Mouse (Mus musculus): ENCODE measurements around the gene Arl2. TPM values are rescaled to one million over a fixed set of nuclear protein-coding genes. Genes with fewer than 3 reads are reported as not detected.
"Not testable (repeated sequence)": the region's sequence is repeated elsewhere in the genome, so short reads cannot be mapped to it uniquely, and the experiment has no call there.

Gene Arl2
- polyA plus RNA-seq, 1 experiment from 2014 or later: 71.5 TPM

GRCm38 (mm10) chr19:6140678-6141393 lies 512 bp downstream of the Arl2 start, which contains the start of gene Batf2:
Gene Batf2 (plus strand): TSS chr19:6140983.
- peak; percentile 92 for ATAC-seq
- Histone ChIP-seq H3K27ac (ENCODE audit: low read depth, low read length) (peak within 1 kb of the TSS; percentile 92), H3K4me2 (replicated peaks; ENCODE audit: low read depth) (peak within 1 kb of the TSS; percentile 97), H3K4me3 (ENCODE audit: low read depth, low read length) (peak within 1 kb of the TSS; percentile 81), H3K9me3 (ENCODE audit: control insufficient read depth) (no peaks in the 10 kb centered on the region), H3K9ac (ENCODE audit: low read depth, low read length) (peak within 1 kb of the TSS; percentile 76), H3K27me3 (replicated peaks; ENCODE audit: control insufficient read depth, insufficient read depth, low read length) (no peaks in the 10 kb centered on the region), H3K36me3 (ENCODE audit: control insufficient read depth, insufficient read depth) (peaks cover 15% of the 10 kb centered on the region), H3K4me1 (replicated peaks; ENCODE audit: control insufficient read depth, insufficient read depth, low read length) (0 out of 2 replicates have a peak, but pooled peaks cover 4% of the 10 kb centered on the region)
- peak; percentile 86 for TF ChIP-seq CTCF (IDR thresholded peaks at IDR 0.05; ENCODE audit: low read depth)
- whole genome bisulfite sequencing: under 1% methylated on average over 68 of the region's 68 CpGs

- Histone ChIP-seq H3K4me2 (replicated peaks; ENCODE audit: low read depth) (peak overlapping the region; percentile 97), H3K27ac (ENCODE audit: low read depth, low read length) (peak overlapping the region; percentile 92), H3K27me3 (replicated peaks; ENCODE audit: control insufficient read depth, insufficient read depth, low read length) (no peaks in the 10 kb centered on the region), H3K36me3 (ENCODE audit: control insufficient read depth, insufficient read depth) (peaks cover 15% of the 10 kb centered on the region), H3K4me3 (ENCODE audit: low read depth, low read length) (peak overlapping the region; percentile 81), H3K4me1 (replicated peaks; ENCODE audit: control insufficient read depth, insufficient read depth, low read length) (0 out of 2 replicates have a peak, but pooled peaks cover 4% of the 10 kb centered on the region), H3K9ac (ENCODE audit: low read depth, low read length) (peak overlapping the region; percentile 76), H3K9me3 (ENCODE audit: control insufficient read depth) (no peaks in the 10 kb centered on the region)
- ATAC-seq: peak; percentile 21; the same call in 1 of the 2 replicates
- WGBS: 2% methylated on average over 13 of the region's 16 CpGs
- TF ChIP-seq CTCF (IDR thresholded peaks at IDR 0.05; ENCODE audit: low read depth): no peak
Measured at GRCm38 (mm10) chr19:6140374-6140677, 1.0 kb downstream of the Arl2 start.

GRCm38 (mm10) chr19:6139701-6140100 lies 1.6 kb downstream of the Arl2 start:
- Histone ChIP-seq H3K4me1 (replicated peaks; ENCODE audit: control insufficient read depth, insufficient read depth, low read length) (0 out of 2 replicates have a peak, but pooled peaks cover 4% of the 10 kb centered on the region), H3K27ac (ENCODE audit: low read depth, low read length) (no peak overlapping the region), H3K27me3 (replicated peaks; ENCODE audit: control insufficient read depth, insufficient read depth, low read length) (no peaks in the 10 kb centered on the region), H3K4me3 (ENCODE audit: low read depth, low read length) (no peak overlapping the region), H3K4me2 (replicated peaks; ENCODE audit: low read depth) (peak overlapping the region; percentile 97; the same call in 1 of the 2 replicates), H3K36me3 (ENCODE audit: control insufficient read depth, insufficient read depth) (peaks cover 15% of the 10 kb centered on the region), H3K9me3 (ENCODE audit: control insufficient read depth) (no peaks in the 10 kb centered on the region), H3K9ac (ENCODE audit: low read depth, low read length) (0 out of 2 replicates have a peak overlapping the region, but pooled peaks have one; percentile 76)
- no peak for ATAC-seq
- TF ChIP-seq CTCF (IDR thresholded peaks at IDR 0.05; ENCODE audit: low read depth): no peak
- 94% methylated on average over 6 of the region's 6 CpGs for WGBS

GRCm38 (mm10) chr19:6136397-6136796 lies 5.0 kb downstream of the Arl2 start:
- no peak for TF ChIP-seq CTCF (IDR thresholded peaks at IDR 0.05; ENCODE audit: low read depth)
- H3K36me3 ChIP-seq (ENCODE audit: control insufficient read depth, insufficient read depth): peaks cover 15% of the 10 kb centered on the region
- no peak for ATAC-seq
- no peaks in the 10 kb centered on the region for H3K27me3 ChIP-seq (replicated peaks; ENCODE audit: control insufficient read depth, insufficient read depth, low read length)
- no peak overlapping the region for H3K4me3 ChIP-seq (ENCODE audit: low read depth, low read length)
- H3K9ac ChIP-seq (ENCODE audit: low read depth, low read length): no peak overlapping the region
- H3K27ac ChIP-seq (ENCODE audit: low read depth, low read length): no peak overlapping the region
- no peaks in the 10 kb centered on the region for H3K9me3 ChIP-seq (ENCODE audit: control insufficient read depth)
- 0 out of 2 replicates have a peak, but pooled peaks cover 4% of the 10 kb centered on the region for H3K4me1 ChIP-seq (replicated peaks; ENCODE audit: control insufficient read depth, insufficient read depth, low read length)
- no peak overlapping the region for H3K4me2 ChIP-seq (replicated peaks; ENCODE audit: low read depth)
- 81% methylated on average over 3 of the region's 3 CpGs for WGBS

- WGBS: 46% methylated on average over 1 of the region's 1 CpGs
- not testable (repeated sequence) for H3K9me3 ChIP-seq (ENCODE audit: control insufficient read depth); H3K27me3 ChIP-seq (replicated peaks; ENCODE audit: control insufficient read depth, insufficient read depth, low read length); H3K4me1 ChIP-seq (replicated peaks; ENCODE audit: control insufficient read depth, insufficient read depth, low read length); H3K27ac ChIP-seq (ENCODE audit: low read depth, low read length); ATAC-seq; H3K4me3 ChIP-seq (ENCODE audit: low read depth, low read length); H3K9ac ChIP-seq (ENCODE audit: low read depth, low read length); H3K4me2 ChIP-seq (replicated peaks; ENCODE audit: low read depth)
- peaks cover 15% of the 10 kb centered on the region for H3K36me3 ChIP-seq (ENCODE audit: control insufficient read depth, insufficient read depth)
Measured at GRCm38 (mm10) chr19:6133197-6133596, 8.2 kb downstream of the Arl2 start.

GRCm38 (mm10) chr19:6132171-6132827 lies 9.0 kb downstream of the Arl2 start:
- H3K4me2 ChIP-seq (replicated peaks; ENCODE audit: low read depth): no peak overlapping the region
- ATAC-seq: no peak

GRCm38 (mm10) chr19:6130414-6131128 lies 10.8 kb downstream of the Arl2 start:
- H3K4me1 ChIP-seq (replicated peaks; ENCODE audit: control insufficient read depth, insufficient read depth, low read length); H3K9me3 ChIP-seq (ENCODE audit: control insufficient read depth); H3K4me2 ChIP-seq (replicated peaks; ENCODE audit: low read depth); H3K27ac ChIP-seq (ENCODE audit: low read depth, low read length); ATAC-seq; H3K9ac ChIP-seq (ENCODE audit: low read depth, low read length); H3K36me3 ChIP-seq (ENCODE audit: control insufficient read depth, insufficient read depth); H3K4me3 ChIP-seq (ENCODE audit: low read depth, low read length); H3K27me3 ChIP-seq (replicated peaks; ENCODE audit: control insufficient read depth, insufficient read depth, low read length): not testable (repeated sequence)
- 73% methylated on average over 7 of the region's 7 CpGs for WGBS

More at GRCm38 (mm10) chr19:6132171-6132827, 9.0 kb downstream of the Arl2 start:
- Histone ChIP-seq H3K27me3 (replicated peaks; ENCODE audit: control insufficient read depth, insufficient read depth, low read length) (no peaks in the 10 kb centered on the region), H3K27ac (ENCODE audit: low read depth, low read length) (no peak overlapping the region), H3K36me3 (ENCODE audit: control insufficient read depth, insufficient read depth) (peaks cover 10% of the 10 kb centered on the region), H3K9ac (ENCODE audit: low read depth, low read length) (no peak overlapping the region), H3K4me3 (ENCODE audit: low read depth, low read length) (no peak overlapping the region), H3K9me3 (ENCODE audit: control insufficient read depth) (no peaks in the 10 kb centered on the region), H3K4me1 (replicated peaks; ENCODE audit: control insufficient read depth, insufficient read depth, low read length) (no peaks in the 10 kb centered on the region)
- no peak for TF ChIP-seq CTCF (IDR thresholded peaks at IDR 0.05; ENCODE audit: low read depth)
- 83% methylated on average over 7 of the region's 7 CpGs for WGBS
